Mouse (Mus musculus): ENCODE measurements around the gene Hmg20b. TPM values are rescaled to one million over a fixed set of nuclear protein-coding genes. Genes with fewer than 3 reads are reported as not detected.

Hmg20b gene
- polyA plus RNA-seq, 1 experiment from 2014 or later: 101 TPM

DNA sequence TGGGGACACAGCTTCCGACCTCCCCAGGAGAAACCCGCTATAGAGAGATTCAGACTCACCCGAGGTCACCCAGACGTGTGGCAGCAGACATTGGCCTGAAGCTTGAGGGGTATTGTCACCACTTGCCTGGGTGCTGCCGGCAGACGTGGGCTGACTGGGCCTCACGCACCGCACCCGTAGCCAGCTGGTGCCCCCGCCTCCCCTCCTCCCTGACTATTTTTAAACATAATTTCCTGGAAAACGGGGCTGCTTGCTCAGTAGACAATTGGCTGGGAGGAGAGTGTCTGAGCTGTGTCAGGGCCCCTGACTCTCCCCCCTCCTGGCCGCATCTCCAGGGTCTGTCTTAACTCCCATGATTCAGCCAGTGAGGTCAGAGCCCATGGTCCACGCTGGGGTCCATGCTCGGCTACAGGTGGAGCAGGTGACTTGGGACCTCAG, 47.5 kb downstream of the Hmg20b start:
- Histone ChIP-seq H3K27me3 (ENCODE audit: poor library complexity, severe bottlenecking) (no peaks in the 10 kb centered on the region), H3K36me3 (replicated peaks) (peaks cover 53% of the 10 kb centered on the region), H3K27ac (peak overlapping the region; percentile 53), H3K9me3 (no peaks in the 10 kb centered on the region), H3K4me3 (peak overlapping the region; percentile 6; the same call in 1 of the 2 replicates), H3K4me1 (peaks cover 65% of the 10 kb centered on the region)
- DNase-seq (ENCODE audit: extremely low spot score, low spot score): no peak
- WGBS: 84% methylated on average over 14 of the region's 14 CpGs

DNA sequence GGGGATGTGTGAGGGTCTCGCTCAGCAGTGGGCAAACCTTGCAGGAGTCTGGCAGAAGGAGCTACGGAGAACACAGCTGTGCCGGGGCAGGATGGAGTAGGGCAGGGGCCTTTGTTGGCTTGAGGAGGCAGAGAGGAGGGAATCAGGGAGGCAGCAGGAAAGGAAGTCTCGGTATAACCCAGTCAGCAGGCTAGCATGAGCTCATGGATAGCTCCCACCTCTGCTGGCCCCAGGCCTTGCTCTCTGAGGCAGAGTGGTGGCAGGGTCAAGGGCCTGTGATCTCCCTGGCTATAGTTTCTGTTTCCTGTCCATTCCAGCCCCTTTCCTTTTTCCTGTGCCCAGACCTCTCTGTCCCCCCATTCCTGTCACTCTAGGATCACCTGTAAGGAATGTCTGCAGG, 48.0 kb downstream of the Hmg20b start:
- Histone ChIP-seq H3K4me1 (peaks cover 70% of the 10 kb centered on the region), H3K27ac (peak overlapping the region; percentile 20), H3K27me3 (ENCODE audit: poor library complexity, severe bottlenecking) (no peaks in the 10 kb centered on the region), H3K4me3 (peak overlapping the region; percentile 6; the same call in 1 of the 2 replicates), H3K9me3 (no peaks in the 10 kb centered on the region), H3K36me3 (replicated peaks) (peaks cover 48% of the 10 kb centered on the region)
- WGBS: 75% methylated on average over 4 of the region's 4 CpGs
- DNase-seq (ENCODE audit: extremely low spot score, low spot score): no peak

DNA sequence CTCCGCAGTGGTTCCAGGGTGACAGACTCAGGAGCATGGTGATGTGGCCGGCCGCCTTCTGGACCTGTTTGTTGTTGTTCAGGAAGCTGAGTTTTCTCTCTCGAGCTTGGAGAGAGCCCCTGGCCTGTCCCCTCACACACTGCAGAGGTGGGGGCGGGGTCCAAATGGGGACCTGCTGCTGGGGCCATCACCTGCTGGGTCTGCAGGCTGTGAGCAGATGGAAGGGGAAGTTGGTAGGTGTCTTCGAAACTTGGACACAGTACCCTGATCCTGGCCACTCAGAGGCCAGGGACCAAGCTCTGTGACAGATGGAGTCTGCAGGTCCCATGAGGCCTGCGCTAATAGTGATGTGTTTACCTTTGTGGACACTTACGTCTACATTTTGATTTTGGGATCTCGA, 49.0 kb downstream of the Hmg20b start:
- 86% methylated on average over 9 of the region's 9 CpGs for WGBS
- Histone ChIP-seq H3K9me3 (no peaks in the 10 kb centered on the region), H3K27ac (no peak overlapping the region), H3K36me3 (replicated peaks) (peaks cover 44% of the 10 kb centered on the region), H3K4me3 (no peak overlapping the region), H3K27me3 (ENCODE audit: poor library complexity, severe bottlenecking) (no peaks in the 10 kb centered on the region), H3K4me1 (peaks cover 71% of the 10 kb centered on the region)
- DNase-seq (ENCODE audit: extremely low spot score, low spot score): no peak

DNA sequence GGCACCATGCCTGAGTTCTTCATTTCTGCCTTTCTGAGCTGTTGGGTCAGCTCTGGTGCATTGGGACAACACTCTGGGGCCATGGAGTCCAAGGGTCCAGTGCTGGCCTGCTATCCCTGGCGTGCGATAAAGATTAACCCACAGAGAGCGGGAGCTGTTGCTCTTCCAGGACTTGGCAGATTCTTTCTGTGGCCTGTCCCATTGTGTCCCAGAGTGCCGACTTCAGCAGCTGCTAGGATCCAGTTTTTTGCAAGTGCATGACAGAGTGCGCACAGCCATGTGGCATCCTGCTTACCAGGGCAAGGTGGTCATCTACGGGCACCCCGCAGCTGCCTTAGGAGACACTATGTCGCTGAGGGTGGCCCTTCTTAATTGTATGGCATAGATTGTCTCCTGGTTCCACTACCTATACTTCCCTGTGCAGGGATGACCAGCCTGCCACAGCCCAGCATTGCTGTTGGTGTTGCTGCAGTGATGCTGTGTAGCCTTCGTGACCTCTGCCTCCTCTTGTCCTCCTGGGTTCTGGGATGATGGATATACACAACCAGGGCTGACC, 49.9 kb downstream of the Hmg20b start:
- DNase-seq (ENCODE audit: extremely low spot score, low spot score): no peak
- H3K27ac ChIP-seq: no peak overlapping the region; the same call in 1 of the 2 replicates
- H3K36me3 ChIP-seq (replicated peaks): peaks cover 44% of the 10 kb centered on the region
- no peaks in the 10 kb centered on the region for H3K9me3 ChIP-seq
- H3K4me3 ChIP-seq: no peak overlapping the region
- peaks cover 72% of the 10 kb centered on the region for H3K4me1 ChIP-seq
- WGBS: 87% methylated on average over 9 of the region's 9 CpGs
- no peaks in the 10 kb centered on the region for H3K27me3 ChIP-seq (ENCODE audit: poor library complexity, severe bottlenecking)

DNA sequence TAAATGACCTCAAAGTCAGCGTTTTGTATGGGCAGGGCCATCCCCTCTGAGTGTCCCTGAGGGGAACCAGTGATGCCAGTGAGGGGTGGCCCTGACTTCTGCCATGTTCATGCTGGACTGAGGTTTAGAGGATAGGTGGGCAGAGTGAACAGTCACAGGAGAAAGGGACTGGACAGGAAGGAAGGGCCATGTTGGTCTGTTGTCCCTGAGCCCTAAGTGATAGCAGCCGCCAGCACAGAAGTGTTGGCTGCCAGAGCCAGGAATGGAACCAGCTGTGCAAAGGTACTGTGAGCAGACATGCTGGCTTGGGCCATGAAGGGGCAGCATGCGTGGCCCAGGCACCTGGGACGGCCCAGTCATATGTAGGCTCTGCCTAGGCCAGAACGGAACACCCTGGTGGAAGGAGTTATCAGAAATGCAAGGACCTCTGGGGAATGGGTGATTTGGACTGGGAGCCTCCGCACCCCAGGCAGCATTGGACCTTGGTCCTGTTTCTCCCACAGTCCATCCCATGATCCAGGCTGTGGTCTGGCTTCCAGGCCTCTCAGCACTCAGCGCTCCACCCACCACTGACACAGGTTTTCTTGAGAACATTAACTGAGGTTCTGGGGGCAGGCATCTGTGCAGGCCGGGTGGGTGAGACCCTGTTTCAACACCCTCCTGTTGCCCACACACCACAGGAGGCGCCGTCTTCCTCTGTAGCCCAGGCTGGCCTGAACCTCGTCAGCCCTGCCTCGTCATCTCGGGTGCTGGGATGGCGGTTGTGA, 50.5 kb downstream of the Hmg20b start:
- no peak overlapping the region for H3K4me3 ChIP-seq
- peaks cover 45% of the 10 kb centered on the region for H3K36me3 ChIP-seq (replicated peaks)
- no peaks in the 10 kb centered on the region for H3K27me3 ChIP-seq (ENCODE audit: poor library complexity, severe bottlenecking)
- no peaks in the 10 kb centered on the region for H3K9me3 ChIP-seq
- no peak for DNase-seq (ENCODE audit: extremely low spot score, low spot score)
- no peak overlapping the region for H3K27ac ChIP-seq
- 89% methylated on average over 14 of the region's 14 CpGs for WGBS
- H3K4me1 ChIP-seq: peaks cover 75% of the 10 kb centered on the region

DNA sequence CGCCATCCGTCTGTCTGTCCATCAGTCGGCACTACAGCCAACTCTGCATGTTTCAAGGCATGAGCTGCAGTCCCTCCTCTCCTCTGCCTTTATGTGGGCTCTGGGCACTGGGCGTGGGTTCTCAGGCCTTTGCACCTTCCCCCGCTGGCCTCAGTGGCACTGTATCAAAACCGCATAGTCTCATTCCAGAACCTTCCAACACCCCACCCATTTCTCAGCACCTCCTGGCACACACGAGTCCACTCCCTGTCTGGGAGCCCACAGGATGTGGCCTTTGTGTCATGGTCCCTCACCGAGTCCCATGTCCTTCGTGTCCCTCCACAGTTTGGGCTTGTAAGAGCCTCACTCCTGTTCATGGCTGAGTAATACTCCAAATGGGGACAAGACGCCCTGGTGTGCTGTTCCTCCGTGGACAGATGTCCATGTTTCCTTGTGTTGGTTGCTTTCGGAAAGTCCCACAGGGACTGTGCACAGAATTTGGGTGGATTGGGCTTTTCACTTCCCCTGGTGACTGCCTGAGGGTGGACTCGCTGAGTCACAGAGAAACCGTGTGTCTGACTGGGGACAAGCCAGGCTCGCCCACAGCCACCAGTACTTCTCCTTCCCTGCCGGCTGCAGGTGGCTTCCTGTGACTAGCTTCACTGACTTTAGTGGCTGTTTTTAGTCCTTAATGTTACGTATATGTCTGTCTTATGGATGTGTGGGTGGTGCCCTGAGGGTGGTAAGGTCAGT, 51.7 kb downstream of the Hmg20b start:
- Histone ChIP-seq H3K36me3 (replicated peaks) (peaks cover 43% of the 10 kb centered on the region), H3K27ac (peak overlapping the region; percentile 64; the same call in 1 of the 2 replicates), H3K4me1 (peaks cover 75% of the 10 kb centered on the region), H3K4me3 (0 out of 2 replicates have a peak overlapping the region, but pooled peaks have one; percentile 1), H3K27me3 (ENCODE audit: poor library complexity, severe bottlenecking) (no peaks in the 10 kb centered on the region), H3K9me3 (no peaks in the 10 kb centered on the region)
- DNase-seq (ENCODE audit: extremely low spot score, low spot score): no peak
- 93% methylated on average over 17 of the region's 17 CpGs for WGBS

DNA sequence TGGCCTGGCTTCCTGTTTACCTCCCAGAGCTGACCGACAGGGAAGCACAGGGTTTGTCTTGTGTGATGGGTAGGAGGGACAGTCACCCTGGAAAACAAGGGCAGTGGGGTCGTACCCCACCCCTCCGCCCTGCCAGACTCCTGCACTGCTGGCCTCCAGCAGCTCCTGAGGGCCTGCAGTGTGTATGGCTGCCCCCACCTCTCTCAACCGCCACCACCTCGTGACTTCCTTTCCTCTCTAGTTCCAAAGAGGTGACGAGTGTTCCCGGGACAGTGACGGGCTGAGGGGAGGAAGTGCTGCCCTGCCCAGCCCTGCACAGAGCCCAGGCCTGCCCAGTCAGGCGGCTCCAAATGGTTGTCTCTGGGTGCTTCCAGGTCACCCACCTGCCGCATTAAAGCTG, 52.4 kb downstream of the Hmg20b start:
- H3K4me3 ChIP-seq: no peak overlapping the region
- DNase-seq (ENCODE audit: extremely low spot score, low spot score): no peak
- peaks cover 36% of the 10 kb centered on the region for H3K36me3 ChIP-seq (replicated peaks)
- no peaks in the 10 kb centered on the region for H3K9me3 ChIP-seq
- H3K27ac ChIP-seq: peak overlapping the region; percentile 64
- WGBS: 83% methylated on average over 10 of the region's 10 CpGs
- H3K4me1 ChIP-seq: peaks cover 75% of the 10 kb centered on the region
- no peaks in the 10 kb centered on the region for H3K27me3 ChIP-seq (ENCODE audit: poor library complexity, severe bottlenecking)

DNA sequence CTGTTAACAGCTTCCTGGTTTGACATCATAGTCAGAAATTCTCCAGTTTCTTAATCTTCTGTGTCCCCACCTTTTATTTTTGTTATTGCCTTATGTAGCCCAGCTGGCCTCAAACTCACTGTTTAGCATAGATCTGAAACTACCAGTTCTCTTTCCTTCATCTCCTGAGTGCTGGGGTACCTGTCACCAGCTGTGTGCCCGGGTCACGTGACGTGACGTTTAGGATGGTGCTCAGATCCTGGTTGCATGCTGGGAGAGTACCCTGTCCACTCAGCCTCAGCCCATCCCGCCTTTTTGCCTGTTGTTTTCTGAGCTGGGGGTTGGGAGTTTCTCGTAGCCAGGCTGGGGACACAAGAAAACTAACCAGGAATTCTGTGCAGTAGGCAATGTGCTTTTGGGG, 53.0 kb downstream of the Hmg20b start:
- no peaks in the 10 kb centered on the region for H3K27me3 ChIP-seq (ENCODE audit: poor library complexity, severe bottlenecking)
- peak overlapping the region; percentile 64 for H3K27ac ChIP-seq
- DNase-seq (ENCODE audit: extremely low spot score, low spot score): no peak
- H3K4me1 ChIP-seq: peaks cover 72% of the 10 kb centered on the region
- H3K36me3 ChIP-seq (replicated peaks): peaks cover 35% of the 10 kb centered on the region
- H3K4me3 ChIP-seq: no peak overlapping the region
- WGBS: 82% methylated on average over 6 of the region's 6 CpGs
- H3K9me3 ChIP-seq: no peaks in the 10 kb centered on the region

Small RNA genes within 50 kb of the gene (microRNA-seq; reads per million reads assigned to microRNA genes)
- gene Mir6913: not detected

Other genes starting within 250 kb of the Hmg20b start
- gene Map2k2, start 244.6 kb downstream of the Hmg20b start, polyA plus RNA-seq (2016; fragmentation: Nextera tagmentation; extraction: Ambion mirVana): 186 and 206 TPM in 2 replicates
- 6.8 and 7.5 TPM in 2 replicates for gene Zbtb7a, start 215.3 kb downstream of the Hmg20b start, polyA plus RNA-seq (2016; fragmentation: Nextera tagmentation; extraction: Ambion mirVana)
- 56.2 and 58.7 TPM in 2 replicates for gene Pias4, start 182.6 kb downstream of the Hmg20b start, polyA plus RNA-seq (2016; fragmentation: Nextera tagmentation; extraction: Ambion mirVana)
- 596 and 599 TPM in 2 replicates for gene Eef2, start 173.8 kb downstream of the Hmg20b start, polyA plus RNA-seq (2016; fragmentation: Nextera tagmentation; extraction: Ambion mirVana)
- gene Dapk3, start 167.5 kb downstream of the Hmg20b start, polyA plus RNA-seq (2016; fragmentation: Nextera tagmentation; extraction: Ambion mirVana): 41.6 and 44.9 TPM in 2 replicates
- not detected in 2 replicates for gene 4930442H23Rik, start 166.6 kb downstream of the Hmg20b start, polyA plus RNA-seq (2016; fragmentation: Nextera tagmentation; extraction: Ambion mirVana)
- not detected in 2 replicates for gene Nmrk2, start 148.4 kb downstream of the Hmg20b start, polyA plus RNA-seq (2016; fragmentation: Nextera tagmentation; extraction: Ambion mirVana)
- 5.3 and 6.7 TPM in 2 replicates for gene Atcay, start 119.6 kb downstream of the Hmg20b start, polyA plus RNA-seq (2016; fragmentation: Nextera tagmentation; extraction: Ambion mirVana)
- gene Zfr2, start 117.3 kb downstream of the Hmg20b start, polyA plus RNA-seq (2016; fragmentation: Nextera tagmentation; extraction: Ambion mirVana): 2.4 and 2.7 TPM in 2 replicates
- 3.7 and 5.0 TPM in 2 replicates for gene Matk, start 97.5 kb downstream of the Hmg20b start, polyA plus RNA-seq (2016; fragmentation: Nextera tagmentation; extraction: Ambion mirVana)
- 217 TPM in 2 replicates for gene Mrpl54, start 83.5 kb downstream of the Hmg20b start, polyA plus RNA-seq (2016; fragmentation: Nextera tagmentation; extraction: Ambion mirVana)
- 51.9 and 52.1 TPM in 2 replicates for gene Apba3, start 83.5 kb downstream of the Hmg20b start, polyA plus RNA-seq (2016; fragmentation: Nextera tagmentation; extraction: Ambion mirVana)
- gene Tjp3, start 58.9 kb downstream of the Hmg20b start, polyA plus RNA-seq (2016; fragmentation: Nextera tagmentation; extraction: Ambion mirVana): 8.8 and 10.1 TPM in 2 replicates
- 60.6 and 62.1 TPM in 2 replicates for gene Pip5k1c, start 57.5 kb downstream of the Hmg20b start, polyA plus RNA-seq (2016; fragmentation: Nextera tagmentation; extraction: Ambion mirVana)
- 56.0 and 56.7 TPM in 2 replicates for gene Cactin, start 29.4 kb downstream of the Hmg20b start, polyA plus RNA-seq (2016; fragmentation: Nextera tagmentation; extraction: Ambion mirVana)
- gene Tbxa2r, start 21.7 kb downstream of the Hmg20b start, polyA plus RNA-seq (2016; fragmentation: Nextera tagmentation; extraction: Ambion mirVana): 2.4 and 3.0 TPM in 2 replicates
- not detected in 2 replicates for gene Gipc3, start 7.2 kb downstream of the Hmg20b start, polyA plus RNA-seq (2016; fragmentation: Nextera tagmentation; extraction: Ambion mirVana)
- gene Mfsd12, start 7.0 kb upstream of the Hmg20b start, polyA plus RNA-seq (2016; fragmentation: Nextera tagmentation; extraction: Ambion mirVana): 6.7 and 7.5 TPM in 2 replicates
- gene 4930404N11Rik, start 15.3 kb upstream of the Hmg20b start, polyA plus RNA-seq (2016; fragmentation: Nextera tagmentation; extraction: Ambion mirVana): 0.35 and 0.52 TPM in 2 replicates
- 135 and 139 TPM in 2 replicates for gene Fzr1, start 28.0 kb upstream of the Hmg20b start, polyA plus RNA-seq (2016; fragmentation: Nextera tagmentation; extraction: Ambion mirVana)
- 96.8 and 97.9 TPM in 2 replicates for gene Dohh, start 33.9 kb upstream of the Hmg20b start, polyA plus RNA-seq (2016; fragmentation: Nextera tagmentation; extraction: Ambion mirVana)
- gene Gm48551, start 34.0 kb upstream of the Hmg20b start, polyA plus RNA-seq (2016; fragmentation: Nextera tagmentation; extraction: Ambion mirVana): 2.6 and 3.1 TPM in 2 replicates
- 0.78 and 1.4 TPM in 2 replicates for gene Gm48552, start 38.5 kb upstream of the Hmg20b start, polyA plus RNA-seq (2016; fragmentation: Nextera tagmentation; extraction: Ambion mirVana)
- gene Smim24, start 42.6 kb upstream of the Hmg20b start, polyA plus RNA-seq (2016; fragmentation: Nextera tagmentation; extraction: Ambion mirVana): 1.6 and 1.9 TPM in 2 replicates
- 7.3 and 8.6 TPM in 2 replicates for gene Nfic, start 105.2 kb upstream of the Hmg20b start, polyA plus RNA-seq (2016; fragmentation: Nextera tagmentation; extraction: Ambion mirVana)
- 3.1 and 5.6 TPM in 2 replicates for gene Celf5, start 132.2 kb upstream of the Hmg20b start, polyA plus RNA-seq (2016; fragmentation: Nextera tagmentation; extraction: Ambion mirVana)
- 88.2 and 90.4 TPM in 2 replicates for gene Ncln, start 145.9 kb upstream of the Hmg20b start, polyA plus RNA-seq (2016; fragmentation: Nextera tagmentation; extraction: Ambion mirVana)
- 0.32 and 0.33 TPM in 2 replicates for gene S1pr4, start 149.7 kb upstream of the Hmg20b start, polyA plus RNA-seq (2016; fragmentation: Nextera tagmentation; extraction: Ambion mirVana)
- gene Gna15, start 173.7 kb upstream of the Hmg20b start, polyA plus RNA-seq (2016; fragmentation: Nextera tagmentation; extraction: Ambion mirVana): 0.84 and 1.1 TPM in 2 replicates
- 73.4 and 77.2 TPM in 2 replicates for gene Gna11, start 194.7 kb upstream of the Hmg20b start, polyA plus RNA-seq (2016; fragmentation: Nextera tagmentation; extraction: Ambion mirVana)
- gene Aes, start 209.0 kb upstream of the Hmg20b start, polyA plus RNA-seq (2016; fragmentation: Nextera tagmentation; extraction: Ambion mirVana): 276 and 283 TPM in 2 replicates
- 4.1 and 4.3 TPM in 2 replicates for gene Tle2, start 224.1 kb upstream of the Hmg20b start, polyA plus RNA-seq (2016; fragmentation: Nextera tagmentation; extraction: Ambion mirVana)

Measured in forebrain, embryonic 10.5 days (tissue).